Mouse (Mus musculus) cortical plate, adult 2 months (tissue): ENCODE measurements around the gene Spata17. TPM values are rescaled to one million over a fixed set of nuclear protein-coding genes. Genes with fewer than 3 reads are reported as not detected.

Source experiments
- H3K27ac ChIP-seq: fragments of 200-500 bp; 2 replicates; pipeline ENCODE4 v1.5.1; 2012; ENCODE audit warnings: low read length, control low read depth, inconsistent platforms; ENCODE audit not compliant: insufficient read depth
- H3K4me1 ChIP-seq: fragments of 200-500 bp; 2 replicates; pipeline ENCODE4 v1.6.1; 2011; ENCODE audit warnings: low read length; ENCODE audit not compliant: control insufficient read depth, insufficient read depth
- H3K4me3 ChIP-seq: fragments of 200-500 bp; 2 replicates; pipeline ENCODE4 v1.5.1; 2011; ENCODE audit warnings: mild to moderate bottlenecking, low read length, control low read depth; ENCODE audit not compliant: insufficient read depth
- CTCF ChIP-seq: fragments of 200-500 bp; IDR thresholded peaks from 2 replicates; pipeline ENCODE4 v1.5.1; 2011; ENCODE audit warnings: mild to moderate bottlenecking, control low read depth, low read length; ENCODE audit not compliant: insufficient read depth; ENCODE audit errors: extremely low read depth
- POLR2A ChIP-seq: fragments of 200-500 bp; IDR thresholded peaks from 2 replicates; pipeline ENCODE4 v1.6.1; 2011; ENCODE audit warnings: mild to moderate bottlenecking, low read length, control low read depth; ENCODE audit not compliant: insufficient read depth; ENCODE audit errors: extremely low read depth
- polyA plus RNA-seq: library from polyadenylated mRNA; depleted of rRNA; stranded (reverse); fragments of >200 nt; gene quantifications from 2 replicates; pipeline ENCODE4 v1.2.3, GENCODE M21; 2012

Gene Spata17
- polyA plus RNA-seq, 1 experiment = 0.71 TPM

GRCm38 (mm10) chr1:187092546-187092945 is 122.7 kb downstream of the Spata17 start:
- TF ChIP-seq CTCF (no peak), POLR2A (no peak)
- H3K4me1 ChIP-seq = no peaks in the 10 kb centered on the region
- H3K4me3 ChIP-seq = no peak overlapping the region
- no peak overlapping the region for H3K27ac ChIP-seq

DNA sequence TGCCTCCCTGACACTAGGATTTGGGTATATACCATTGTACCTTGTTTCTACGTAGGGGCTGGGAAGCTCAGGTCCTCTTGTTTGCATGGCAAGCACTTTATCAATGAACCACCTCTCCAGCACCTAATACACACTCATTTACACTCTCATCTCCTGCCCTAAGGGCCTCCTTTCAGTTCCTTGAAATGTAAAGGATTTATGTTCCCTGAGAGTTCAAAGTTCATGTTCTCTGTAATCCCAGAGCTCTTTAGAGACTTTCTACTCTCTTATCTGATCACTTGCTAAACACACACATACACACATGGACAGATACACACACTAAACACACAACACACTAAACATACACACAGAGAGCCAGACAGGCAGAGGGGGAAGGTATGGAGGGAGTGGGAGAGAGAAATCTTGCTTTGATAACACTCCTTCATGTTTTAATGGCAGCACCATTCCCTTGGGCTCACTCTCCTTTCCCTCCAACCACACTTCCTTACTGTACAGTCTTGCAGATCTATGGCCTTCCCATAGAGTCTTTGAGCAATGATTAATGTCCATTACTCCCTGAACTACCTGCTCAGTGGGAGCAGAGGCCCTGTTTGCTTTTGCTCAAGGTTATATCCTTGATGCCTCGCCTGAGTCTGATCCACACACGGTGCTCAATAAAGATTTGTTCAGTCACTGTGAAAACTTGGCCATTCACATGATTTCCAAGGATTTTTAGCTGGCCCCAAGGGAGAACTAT is 126.4 kb downstream of the Spata17 start:
- no peak overlapping the region for H3K27ac ChIP-seq
- TF ChIP-seq POLR2A = no peak
- no peak for TF ChIP-seq CTCF
- no peaks in the 10 kb centered on the region; the same call in 1 of the 2 replicates for H3K4me1 ChIP-seq

GRCm38 (mm10) chr1:187086027-187086426 is 129.2 kb downstream of the Spata17 start:
- no peak overlapping the region for H3K27ac ChIP-seq
- H3K4me1 ChIP-seq = no peaks in the 10 kb centered on the region; the same call in 1 of the 2 replicates
- TF ChIP-seq CTCF (no peak), POLR2A (no peak)
- H3K4me3 ChIP-seq = no peak overlapping the region

More for the DNA sequence above, 126.4 kb downstream of the Spata17 start:
- no peak overlapping the region for H3K4me3 ChIP-seq

DNA sequence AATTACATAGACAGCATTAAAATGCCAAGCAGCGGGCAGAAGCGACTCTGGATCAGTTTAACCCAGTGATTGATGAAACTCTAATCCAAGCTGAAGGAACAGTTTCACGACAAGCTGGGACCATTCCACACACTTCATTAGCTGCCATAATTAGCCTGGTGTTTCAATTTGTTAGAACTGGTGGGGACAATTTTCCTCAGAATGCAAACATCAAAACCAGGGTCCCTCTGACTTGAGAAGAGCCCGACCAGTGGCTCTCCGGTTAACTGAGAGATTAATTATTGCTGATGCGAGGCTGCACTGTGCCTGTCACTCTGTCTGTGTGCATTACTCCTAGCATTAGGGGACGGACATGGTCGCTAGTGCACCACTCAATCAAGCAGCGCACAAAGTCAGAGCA is 137.9 kb downstream of the Spata17 start:
- Histone ChIP-seq H3K27ac (no peak overlapping the region), H3K4me3 (no peak overlapping the region), H3K4me1 (no peaks in the 10 kb centered on the region)
- TF ChIP-seq POLR2A = no peak
- TF ChIP-seq CTCF = no peak

- no peak for TF ChIP-seq CTCF
- TF ChIP-seq POLR2A = no peak
- H3K27ac ChIP-seq = no peak overlapping the region
- no peaks in the 10 kb centered on the region for H3K4me1 ChIP-seq
- no peak overlapping the region for H3K4me3 ChIP-seq
These were observed 138.3 kb downstream of the Spata17 start for GRCm38 (mm10) chr1:187077043-187077334.

DNA sequence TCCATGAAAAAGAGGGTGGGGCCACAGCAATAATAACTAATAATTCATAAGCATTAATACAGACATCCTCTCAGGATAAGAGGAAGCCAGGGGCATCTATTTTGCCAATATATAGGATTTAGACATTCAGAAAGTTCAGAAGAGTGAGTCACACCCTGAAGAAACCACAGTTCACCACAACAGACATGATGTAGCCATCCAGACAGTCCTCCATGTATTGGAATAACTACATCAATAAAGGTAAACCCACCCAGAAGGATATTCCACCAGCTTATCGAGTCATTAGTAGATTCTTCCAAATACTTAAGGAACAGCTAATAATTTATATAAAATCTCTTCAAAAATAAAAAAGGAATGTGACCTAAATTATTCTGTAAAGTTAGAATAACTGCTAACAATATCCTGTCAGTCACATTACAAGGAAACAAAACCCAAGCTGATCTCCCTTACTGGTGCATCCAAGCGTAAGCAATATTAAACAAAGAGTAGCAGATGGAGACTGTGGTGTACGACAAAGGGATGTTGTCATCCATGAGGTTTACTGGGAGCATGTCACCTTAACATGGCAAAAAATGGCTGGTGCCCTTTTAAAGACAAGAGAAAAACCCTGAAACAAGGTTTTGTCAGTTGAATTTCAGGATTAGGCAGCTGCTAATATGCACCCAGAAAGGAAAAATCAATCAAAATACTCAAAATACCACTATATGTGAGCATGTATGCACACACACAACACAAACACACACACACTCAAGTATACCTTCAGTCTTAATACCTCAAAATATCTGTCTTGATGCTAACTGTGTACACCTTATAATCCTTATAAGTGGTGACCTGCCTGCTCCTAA is 138.8 kb downstream of the Spata17 start:
- TF ChIP-seq CTCF = no peak
- no peak for TF ChIP-seq POLR2A
- Histone ChIP-seq H3K27ac (no peak overlapping the region), H3K4me3 (no peak overlapping the region), H3K4me1 (no peaks in the 10 kb centered on the region)

DNA sequence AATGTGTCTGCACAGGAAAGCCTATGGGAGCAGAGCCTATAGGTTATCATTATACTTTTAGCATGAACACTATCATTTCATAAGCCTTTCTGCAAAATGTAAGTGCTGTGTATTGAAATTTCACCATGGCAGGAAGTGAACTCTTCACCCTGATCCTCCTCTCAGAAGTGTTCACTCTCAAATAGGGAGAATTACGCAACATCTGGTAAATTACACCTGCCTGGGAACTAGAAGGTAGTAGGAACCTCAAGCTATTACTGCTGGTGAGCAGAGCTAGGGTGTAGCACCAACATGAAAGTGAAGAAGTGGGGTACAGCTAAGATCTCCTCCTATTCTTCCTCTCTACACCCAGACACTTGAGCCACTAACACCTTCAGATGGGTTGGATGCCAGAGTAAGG is 155.4 kb downstream of the Spata17 start:
- no peak overlapping the region for H3K27ac ChIP-seq
- no peak for TF ChIP-seq CTCF
- TF ChIP-seq POLR2A = no peak
- no peaks in the 10 kb centered on the region for H3K4me1 ChIP-seq
- H3K4me3 ChIP-seq = no peak overlapping the region

- no peaks in the 10 kb centered on the region for H3K4me1 ChIP-seq
- H3K4me3 ChIP-seq = no peak overlapping the region
- TF ChIP-seq POLR2A (no peak), CTCF (no peak)
- H3K27ac ChIP-seq = no peak overlapping the region
These were observed 160.9 kb downstream of the Spata17 start for GRCm38 (mm10) chr1:187054333-187054732.

- no peaks in the 10 kb centered on the region for H3K4me1 ChIP-seq
- H3K27ac ChIP-seq = no peak overlapping the region
- no peak overlapping the region for H3K4me3 ChIP-seq
- TF ChIP-seq CTCF = no peak
- no peak for TF ChIP-seq POLR2A
These were observed 161.4 kb downstream of the Spata17 start for GRCm38 (mm10) chr1:187053862-187054261.

DNA sequence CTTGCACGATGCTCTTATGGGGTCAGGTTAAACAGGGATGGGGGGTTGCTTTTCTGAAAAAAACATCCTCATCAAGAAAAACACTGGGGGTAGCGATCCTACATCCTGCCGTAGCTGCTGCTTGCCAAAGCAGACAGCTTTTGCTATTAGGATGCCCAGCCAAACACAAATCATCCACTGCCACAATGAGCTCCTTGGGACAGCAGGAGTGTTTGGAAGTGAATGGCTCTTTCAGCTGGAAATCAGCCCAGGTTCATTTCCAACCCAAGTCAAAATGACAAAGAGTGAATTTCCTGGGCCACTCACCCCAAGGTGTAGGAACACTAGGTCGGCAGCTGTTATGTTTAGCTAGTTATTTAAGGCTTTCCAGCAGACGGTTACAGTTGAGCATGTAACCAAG is 162.7 kb downstream of the Spata17 start:
- TF ChIP-seq CTCF (no peak), POLR2A (no peak)
- Histone ChIP-seq H3K27ac (no peak overlapping the region), H3K4me3 (no peak overlapping the region), H3K4me1 (no peaks in the 10 kb centered on the region)
